Mouse (Mus musculus) retina, adult 2 months (tissue): ENCODE measurements around the gene Gm42372.
"Not testable (repeated sequence)": the region's sequence is repeated elsewhere in the genome, so short reads cannot be mapped to it uniquely, and the experiment has no call there.

Experiments
- DNase-seq: peaks from one replicate; pipeline ENCODE4 v3.0.0-alpha.2; 2012; ENCODE audit warnings: low read depth, low spot score

Gene Gm42372

GRCm38 (mm10) chr7:16982859-16983568, at the start of gene Gm42372:
TSS of gene Gm42372 (plus strand) at chr7:16983086.
- peak; percentile 50 for DNase-seq

GRCm38 (mm10) chr7:16937312-16937711, 45.6 kb upstream of the Gm42372 start:
- DNase-seq: no peak

- DNase-seq: no peak
Observed at GRCm38 (mm10) chr7:16938117-16938791, 44.6 kb upstream of the Gm42372 start.

GRCm38 (mm10) chr7:16940292-16940691, 42.6 kb upstream of the Gm42372 start:
- DNase-seq: no peak

GRCm38 (mm10) chr7:16942861-16943260, 40.0 kb upstream of the Gm42372 start:
- no peak for DNase-seq

GRCm38 (mm10) chr7:16944061-16944807, 38.7 kb upstream of the Gm42372 start, which contains the start of gene Pnmal2:
TSS of gene Pnmal2 (plus strand) at chr7:16944682.
- no peak for DNase-seq

GRCm38 (mm10) chr7:16944808-16945315, 38.0 kb upstream of the Gm42372 start:
- DNase-seq: no peak

- no peak for DNase-seq
Observed at GRCm38 (mm10) chr7:16945419-16945818, 37.5 kb upstream of the Gm42372 start.

- no peak for DNase-seq
Observed at GRCm38 (mm10) chr7:16946441-16947348, 36.2 kb upstream of the Gm42372 start.

GRCm38 (mm10) chr7:16947349-16947895, 35.5 kb upstream of the Gm42372 start:
- no peak for DNase-seq

- DNase-seq: no peak
Observed at GRCm38 (mm10) chr7:16947959-16948361, 34.9 kb upstream of the Gm42372 start.

- no peak for DNase-seq
Observed at GRCm38 (mm10) chr7:16948923-16949458, 33.9 kb upstream of the Gm42372 start.

GRCm38 (mm10) chr7:16949908-16950841, 32.7 kb upstream of the Gm42372 start:
- no peak for DNase-seq

GRCm38 (mm10) chr7:16950861-16951635, 31.8 kb upstream of the Gm42372 start:
- no peak for DNase-seq

GRCm38 (mm10) chr7:16953776-16954175, 29.1 kb upstream of the Gm42372 start:
- DNase-seq: not testable (repeated sequence)

- DNase-seq: no peak
Observed at GRCm38 (mm10) chr7:16955712-16956111, 27.2 kb upstream of the Gm42372 start.

- DNase-seq: no peak
Observed at GRCm38 (mm10) chr7:16956410-16957265, 26.2 kb upstream of the Gm42372 start.
